Mouse (Mus musculus): ENCODE results near the gene Elof1.

DNA sequence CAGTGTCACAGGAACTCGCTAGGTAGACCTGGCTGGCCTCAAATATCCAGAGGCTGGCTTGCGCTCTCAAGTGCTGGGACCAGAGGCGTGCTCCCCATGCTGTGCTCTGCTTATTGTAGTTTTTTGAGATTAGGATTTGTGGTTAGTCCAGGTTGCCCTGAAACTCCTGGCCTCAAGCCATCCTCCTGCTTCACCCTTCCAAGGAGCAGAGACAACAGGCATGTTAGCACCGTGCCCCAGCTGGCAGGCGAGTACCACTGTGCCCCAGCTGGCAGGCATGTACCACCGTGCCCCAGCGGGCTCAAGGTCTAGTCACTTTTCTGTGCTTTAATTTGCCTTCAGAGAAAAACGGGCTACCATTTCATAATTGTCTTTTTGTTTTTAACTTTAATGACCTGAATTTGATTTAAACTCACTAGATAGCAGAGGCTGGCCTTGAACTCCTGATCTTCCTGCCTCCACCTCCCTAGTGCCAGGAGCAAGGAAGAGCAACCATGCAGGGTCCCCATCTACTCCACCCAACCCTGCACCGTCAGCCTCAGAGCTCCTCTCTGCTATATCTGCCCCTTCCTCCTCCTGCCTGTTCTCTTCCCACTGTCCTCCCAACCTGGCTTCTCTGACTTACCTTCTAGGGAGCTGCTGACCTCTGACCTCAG, 18.1 kb upstream of the Elof1 start:
- no peak for TF ChIP-seq CTCF (IDR thresholded peaks at IDR 0.05; ENCODE audit: extremely low read depth, insufficient read depth, insufficient read length, insufficient replicate concordance)
- no peak for TF ChIP-seq POLR2A (IDR thresholded peaks at IDR 0.05; ENCODE audit: low read depth, low read length)

Data from spleen, adult 2 months (tissue).